Mouse (Mus musculus): ENCODE results near the gene Cyp4f39.
"Not testable (repeated sequence)": the region's sequence is repeated elsewhere in the genome, so short reads cannot be mapped to it uniquely, and the experiment has no call there.

The Cyp4f39 gene

DNA sequence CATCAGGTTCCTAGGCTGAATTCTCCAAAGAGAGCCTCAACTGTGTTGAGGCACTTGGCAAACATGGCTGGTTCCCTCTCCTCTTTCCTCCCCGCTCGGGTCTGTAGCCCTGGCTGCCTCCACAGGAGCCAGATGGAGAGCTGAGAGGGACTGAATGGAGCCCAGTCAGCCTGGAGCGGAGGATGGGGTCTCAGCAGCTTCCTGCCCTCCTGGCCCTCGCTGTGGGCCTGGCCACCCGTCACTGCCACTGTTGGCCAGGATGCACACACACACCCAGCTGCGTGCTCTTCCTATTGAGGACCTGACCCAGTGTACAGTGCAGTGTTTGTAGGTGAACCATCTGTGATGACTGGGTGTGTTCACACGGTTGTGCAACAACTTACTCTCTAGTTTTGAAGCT is 19.7 kb downstream of the Cyp4f39 start:
- DNase-seq (ENCODE audit: low read depth, low spot score): no peak

DNA sequence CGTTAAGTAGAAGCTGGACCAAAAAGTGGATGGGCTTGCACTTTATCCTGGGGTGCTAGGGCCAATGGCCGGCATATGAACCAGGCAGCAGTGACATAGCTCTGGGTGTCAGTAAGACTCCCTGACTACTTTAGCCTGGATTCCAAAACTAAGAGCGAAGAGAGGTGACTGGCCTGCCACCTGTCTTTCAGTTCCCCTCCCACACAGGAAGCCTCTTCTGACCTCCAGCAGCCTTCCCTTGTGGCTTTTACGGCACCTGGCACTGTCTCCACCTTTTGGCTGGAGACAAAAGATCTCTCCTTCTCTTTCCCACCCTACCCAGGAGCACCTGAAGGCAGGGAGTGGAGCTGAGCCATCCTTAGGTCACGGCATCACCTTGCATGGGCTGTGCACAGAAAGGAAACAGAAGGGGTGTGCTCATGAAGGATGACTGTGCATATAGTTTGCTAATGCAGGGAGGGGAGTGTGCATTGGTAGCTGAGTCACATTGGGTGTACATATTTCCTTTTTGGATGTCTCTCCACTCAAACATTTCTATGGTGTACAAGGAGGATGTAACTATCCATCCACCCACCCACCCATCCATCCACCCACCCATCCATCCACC is 22.5 kb downstream of the Cyp4f39 start:
- DNase-seq (ENCODE audit: low read depth, low spot score): no peak

GRCm38 (mm10) chr17:32477204-32477603 is 24.7 kb downstream of the Cyp4f39 start:
- no peak for DNase-seq (ENCODE audit: low read depth, low spot score)

GRCm38 (mm10) chr17:32478727-32479126 is 26.2 kb downstream of the Cyp4f39 start:
- DNase-seq (ENCODE audit: low read depth, low spot score): no peak

GRCm38 (mm10) chr17:32479554-32480506 is 27.3 kb downstream of the Cyp4f39 start:
- DNase-seq (ENCODE audit: low read depth, low spot score): no peak

DNA sequence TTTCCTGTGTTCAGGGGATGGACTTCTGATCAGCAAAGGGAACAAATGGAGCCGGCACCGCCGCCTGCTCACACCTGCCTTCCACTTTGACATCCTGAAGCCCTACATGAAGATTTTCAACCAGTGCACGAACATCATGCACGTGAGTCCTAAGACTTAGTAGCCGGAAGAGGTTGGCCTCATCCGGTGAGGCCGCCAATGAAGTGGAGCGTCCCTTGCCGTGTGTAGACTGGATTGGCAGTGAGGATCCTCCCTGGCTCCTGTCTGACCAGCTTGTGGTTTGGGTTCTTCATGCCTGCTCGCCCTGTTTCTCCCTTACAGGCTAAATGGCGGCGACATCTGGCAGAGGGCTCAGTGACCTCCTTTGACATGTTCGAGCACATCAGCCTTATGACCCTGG is 29.2 kb downstream of the Cyp4f39 start:
- DNase-seq (ENCODE audit: low read depth, low spot score): no peak

DNA sequence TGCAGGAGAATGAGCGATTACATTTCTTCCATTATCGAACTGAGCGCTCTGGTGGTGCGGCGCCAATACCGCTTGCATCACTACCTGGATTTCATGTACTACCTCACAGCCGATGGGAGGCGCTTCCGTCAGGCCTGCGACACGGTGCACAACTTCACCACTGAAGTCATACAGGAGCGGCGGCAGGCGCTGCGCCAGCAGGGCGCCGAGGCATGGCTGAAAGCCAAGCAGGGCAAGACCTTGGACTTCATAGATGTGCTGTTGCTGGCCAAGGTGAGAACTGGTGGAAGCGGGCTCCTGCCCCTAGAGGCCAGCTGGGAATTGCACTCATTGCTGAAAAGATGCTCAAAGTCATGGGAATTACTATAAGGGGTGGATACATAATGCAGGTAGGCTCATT is 30.7 kb downstream of the Cyp4f39 start:
- DNase-seq (ENCODE audit: low read depth, low spot score): peak; percentile 69

DNA sequence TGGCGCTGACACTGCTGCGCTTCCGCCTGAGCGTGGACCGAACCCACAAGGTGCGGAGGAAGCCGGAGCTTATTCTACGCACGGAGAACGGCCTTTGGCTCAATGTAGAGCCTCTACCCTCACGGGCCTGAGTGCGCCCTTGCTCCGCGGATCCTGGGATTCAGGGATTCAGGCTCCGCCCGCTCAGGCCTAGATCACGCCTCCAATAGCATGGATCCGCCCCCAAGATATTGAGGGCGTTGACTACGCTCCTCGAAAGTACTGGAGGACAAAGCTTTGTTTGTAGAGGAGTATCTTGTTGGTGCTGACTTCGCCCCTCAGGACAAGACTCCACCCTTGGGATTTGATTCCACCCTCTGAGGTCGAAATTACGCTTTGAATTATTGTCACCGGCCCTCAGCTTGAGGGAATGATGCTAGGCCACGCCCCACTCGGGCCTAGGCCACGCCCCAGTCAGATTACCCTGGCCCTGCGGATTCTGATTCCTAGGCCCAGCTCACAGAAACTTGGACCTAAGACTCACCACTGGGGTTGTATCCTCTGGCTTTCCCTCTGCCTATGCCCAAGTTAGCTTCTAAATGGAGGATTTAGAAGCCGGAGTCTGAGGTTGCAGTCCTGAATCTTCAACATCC is 39.9 kb downstream of the Cyp4f39 start:
- DNase-seq (ENCODE audit: low read depth, low spot score): peak; percentile 26

DNA sequence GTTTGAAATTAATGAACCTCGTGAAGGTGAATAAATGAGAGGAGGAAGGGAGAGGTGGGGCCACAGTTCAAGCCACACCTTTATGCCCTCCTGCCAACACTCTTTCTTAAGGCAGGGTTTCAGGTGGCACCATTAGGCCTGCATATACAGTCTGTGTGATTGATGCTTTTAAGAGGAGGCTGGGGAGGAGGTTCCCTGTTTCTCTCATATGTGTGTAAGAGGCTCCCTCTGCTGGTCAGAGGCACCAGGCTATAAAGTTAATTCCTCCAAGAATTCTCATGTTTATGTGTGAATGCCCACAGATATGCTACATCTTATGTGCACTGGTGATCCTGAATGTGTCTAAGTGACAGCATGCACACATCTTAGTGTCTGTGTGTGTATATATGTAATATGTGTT is 42.1 kb downstream of the Cyp4f39 start:
- DNase-seq (ENCODE audit: low read depth, low spot score): peak; percentile 75

DNA sequence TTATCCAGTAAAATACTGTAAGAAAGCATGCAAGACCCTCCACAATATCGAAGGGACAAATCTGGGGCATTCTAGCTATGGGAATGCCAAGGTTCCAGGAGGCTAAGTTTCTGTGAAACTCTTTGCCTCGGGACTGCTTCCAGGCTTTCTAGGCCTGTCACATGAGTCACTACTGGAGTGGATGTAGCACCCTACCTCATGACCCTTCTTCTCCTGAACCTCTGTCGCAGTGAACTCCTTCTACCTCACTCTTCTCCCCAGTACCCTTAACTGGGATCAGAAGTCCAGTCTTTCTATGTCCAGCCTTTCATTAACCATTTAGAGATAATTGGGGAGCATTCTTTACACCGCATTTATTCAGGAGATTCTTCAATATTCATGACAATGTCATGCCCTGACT is 48.0 kb downstream of the Cyp4f39 start:
- not testable (repeated sequence) for DNase-seq (ENCODE audit: low read depth, low spot score)

DNA sequence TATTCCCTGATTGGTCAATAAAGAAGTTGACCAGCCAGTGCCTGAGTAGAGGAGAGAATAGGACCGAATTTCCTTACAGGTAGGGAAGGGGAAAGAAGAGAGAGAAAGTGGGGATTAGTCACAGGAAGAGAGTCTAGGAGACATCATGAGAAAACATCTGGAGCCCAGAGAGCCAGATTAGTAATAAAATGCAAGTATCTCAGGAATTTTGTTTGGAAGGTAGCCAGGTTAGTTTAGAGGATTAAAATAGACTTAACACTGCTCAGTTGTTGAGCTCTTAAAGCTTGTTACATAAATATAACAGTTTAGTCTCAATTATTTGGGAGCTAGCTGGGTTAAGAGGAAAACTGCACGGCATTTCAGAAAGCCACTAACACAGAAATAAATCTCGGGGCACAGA is 48.5 kb downstream of the Cyp4f39 start:
- no peak for DNase-seq (ENCODE audit: low read depth, low spot score)

- no peak for DNase-seq (ENCODE audit: low read depth, low spot score)
These were observed 50.6 kb downstream of the Cyp4f39 start for GRCm38 (mm10) chr17:32503111-32503510.

DNA sequence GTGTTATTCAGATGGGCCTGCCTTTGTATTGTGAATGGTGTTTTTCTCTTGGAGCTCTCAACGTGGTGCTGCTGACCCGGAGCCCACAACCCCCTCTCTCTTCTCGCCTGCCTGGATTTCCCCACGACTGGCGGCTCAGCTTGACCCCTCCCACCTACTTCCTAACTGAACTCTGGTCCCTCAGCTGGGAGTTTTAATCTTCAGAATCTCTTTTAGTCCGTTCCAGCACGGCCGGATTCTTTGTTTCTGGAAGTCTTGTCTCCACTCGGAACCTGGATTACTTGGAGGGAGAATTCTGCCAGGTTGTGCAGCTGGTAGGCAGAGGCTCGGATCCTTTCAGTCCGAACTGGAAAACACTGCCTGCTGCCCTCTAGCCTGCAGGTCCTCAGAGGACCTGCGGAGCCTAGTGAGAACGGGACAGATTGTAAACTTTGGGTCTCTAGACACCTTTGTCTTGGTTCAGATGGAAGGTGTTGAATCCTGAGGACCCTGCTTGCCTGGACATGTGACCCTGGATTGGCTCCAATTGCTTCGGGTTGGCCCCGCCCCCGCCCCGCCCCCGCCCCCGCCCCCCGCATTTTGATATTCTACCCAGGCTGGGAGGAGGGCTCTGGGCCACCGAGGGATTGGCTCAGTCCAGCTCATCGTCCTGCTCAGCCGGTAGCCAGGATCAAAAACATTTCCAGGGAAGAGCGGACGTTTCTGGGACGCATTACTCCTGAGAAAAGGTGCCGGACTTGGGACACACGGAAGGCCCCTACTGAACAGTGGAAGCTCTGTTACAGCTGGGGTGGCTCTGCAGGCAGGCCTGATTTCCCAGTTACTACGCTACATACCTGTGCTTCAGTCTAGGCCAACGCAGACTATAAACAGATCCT is 53.6 kb downstream of the Cyp4f39 start, which contains the start of gene Cyp4f17:
Cyp4f17 (plus strand) TSS at position 200 of the 878 bp plus-strand sequence.
- peak; percentile 64 for DNase-seq (ENCODE audit: low read depth, low spot score)

- no peak for DNase-seq (ENCODE audit: low read depth, low spot score)
These were observed 54.3 kb downstream of the Cyp4f39 start for GRCm38 (mm10) chr17:32506729-32507245.

DNA sequence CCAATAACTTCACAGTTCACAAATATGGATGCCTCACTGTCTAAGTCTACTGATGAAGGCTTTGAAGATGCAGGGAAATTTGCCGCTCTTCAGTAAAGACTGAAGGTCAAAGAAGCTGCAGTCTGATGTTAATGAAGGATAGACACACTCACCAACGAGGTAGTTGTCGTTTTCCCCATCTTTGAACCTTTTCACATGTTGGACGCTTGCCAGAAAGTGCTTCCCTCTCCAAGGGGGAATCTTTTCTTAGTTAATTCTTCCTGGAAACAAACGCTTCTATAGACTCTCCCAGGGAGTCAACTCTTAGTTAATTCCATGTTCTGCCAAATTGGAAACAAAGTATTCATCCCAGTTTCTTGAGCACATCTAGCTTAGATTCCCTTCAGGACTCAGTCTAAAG is 63.6 kb downstream of the Cyp4f39 start:
- DNase-seq (ENCODE audit: low read depth, low spot score): no peak

DNA sequence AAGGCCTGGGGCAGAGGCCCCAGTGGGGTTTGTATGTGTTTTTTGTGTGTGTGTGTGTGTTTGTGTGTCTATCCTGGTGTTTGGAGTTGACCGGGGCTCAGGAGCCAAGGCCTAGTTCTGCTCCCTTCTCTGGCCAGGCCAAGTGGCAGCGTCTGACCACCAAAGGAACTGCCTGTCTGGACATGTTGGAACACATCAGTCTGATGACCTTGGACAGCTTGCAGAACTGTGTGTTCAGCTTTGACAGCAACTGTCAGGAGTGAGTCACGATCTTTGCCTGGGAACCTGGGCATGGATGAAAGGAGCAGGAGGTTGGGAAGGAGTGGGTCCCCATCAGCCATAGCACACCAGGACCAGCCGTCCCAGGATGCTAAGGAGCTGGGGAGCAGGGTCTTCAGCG is 69.5 kb downstream of the Cyp4f39 start:
- DNase-seq (ENCODE audit: low read depth, low spot score): no peak

DNA sequence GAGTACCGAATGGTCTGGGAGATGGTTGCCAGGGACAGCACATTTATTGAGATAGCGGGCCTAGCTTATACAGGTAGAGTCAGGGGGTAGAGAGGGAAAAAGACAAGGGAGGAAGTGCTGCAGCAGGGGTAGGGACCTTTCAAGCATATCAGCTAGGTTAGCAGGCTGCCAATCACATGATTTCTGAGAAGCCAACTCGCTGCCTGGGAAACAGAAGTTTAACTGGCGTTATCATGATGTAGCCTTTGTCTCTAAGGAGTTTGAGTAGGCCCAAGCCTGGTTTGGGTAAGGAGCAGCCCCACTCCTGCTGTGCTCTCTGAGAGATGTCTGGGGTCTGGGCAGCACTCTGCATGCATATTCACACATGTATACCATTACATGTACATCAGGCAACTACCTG is 69.9 kb downstream of the Cyp4f39 start:
- no peak for DNase-seq (ENCODE audit: low read depth, low spot score)

GRCm38 (mm10) chr17:32522816-32523215 is 70.3 kb downstream of the Cyp4f39 start:
- DNase-seq (ENCODE audit: low read depth, low spot score): no peak

GRCm38 (mm10) chr17:32523895-32524294 is 71.4 kb downstream of the Cyp4f39 start:
- DNase-seq (ENCODE audit: low read depth, low spot score): no peak

GRCm38 (mm10) chr17:32526341-32526740 is 73.8 kb downstream of the Cyp4f39 start:
- not testable (repeated sequence) for DNase-seq (ENCODE audit: low read depth, low spot score)

GRCm38 (mm10) chr17:32527748-32528147 is 75.2 kb downstream of the Cyp4f39 start:
- no peak for DNase-seq (ENCODE audit: low read depth, low spot score)

Data from forelimb bud, embryonic 11.5 days (tissue).